Mouse (Mus musculus) liver, embryonic 14.5 days (tissue): ENCODE data around the gene Myrip. TPM values are rescaled to one million over a fixed set of nuclear protein-coding genes. Genes with fewer than 3 reads are reported as not detected.

Source experiments
- ATAC-seq: fragments of 200-750 bp; cut with Nextera tagmentation; 2 replicates; pipeline ENCODE4 v1.8.0; 2017; ENCODE audit warnings: moderate number of reproducible peaks, mild to moderate bottlenecking, moderate library complexity; ENCODE audit not compliant: insufficient read depth
- DNase-seq, 3 experiments: peaks; one replicate each; pipeline ENCODE4 v3.0.0-alpha.2; 2012 to 2013; ENCODE audit warnings: low read depth in 3 of 3, low spot score in 3 of 3
- H3K27ac ChIP-seq: fragments of 300-500 bp; sonication (generic); 2 replicates; pipeline ENCODE4 v1.5.1; 2014; ENCODE audit warnings: moderate library complexity, mild to moderate bottlenecking, control low read depth, inconsistent platforms
- H3K27me3 ChIP-seq: fragments of 300-500 bp; sonication (generic); 2 replicates; pipeline ENCODE4 v1.6.1; 2014; ENCODE audit warnings: mild to moderate bottlenecking, low read length, moderate library complexity; ENCODE audit not compliant: control insufficient read depth, insufficient read depth
- H3K36me3 ChIP-seq: fragments of 300-500 bp; sonication (generic); replicated peaks from 2 replicates; pipeline ENCODE4 v1.6.1; 2014; ENCODE audit warnings: low read depth; ENCODE audit not compliant: control insufficient read depth, insufficient read depth
- H3K4me1 ChIP-seq, 2 experiments: fragments of 200-500 bp in 1 of 2; fragments of 300-500 bp in 1 of 2; sonication (generic) in 1 of 2; replicated peaks; 2 replicates each; pipeline ENCODE4 v1.6.1; 2012 to 2014; ENCODE audit warnings: antibody characterized with exemption in 1 of 2, inconsistent platforms in 1 of 2, low read length in 1 of 2; ENCODE audit not compliant: control insufficient read depth in 2 of 2, insufficient read depth in 2 of 2
- H3K4me2 ChIP-seq: fragments of 300-500 bp; sonication (generic); 2 replicates; pipeline ENCODE4 v1.6.1; 2014; ENCODE audit warnings: low read depth, mild to moderate bottlenecking, control low read depth, moderate library complexity
- H3K4me3 ChIP-seq, 2 experiments: fragments of 200-500 bp in 1 of 2; fragments of 300-500 bp in 1 of 2; sonication (generic) in 1 of 2; 2 replicates each; pipeline ENCODE4 v1.5.1; 2012 to 2014; ENCODE audit warnings: low read depth in 2 of 2, low read length in 2 of 2, mild to moderate bottlenecking in 2 of 2, control low read depth in 1 of 2, inconsistent platforms in 1 of 2, moderate library complexity in 1 of 2; ENCODE audit not compliant: insufficient read depth in 1 of 2
- H3K9ac ChIP-seq: fragments of 300-500 bp; sonication (generic); replicated peaks from 2 replicates; pipeline ENCODE4 v1.6.1; 2014; ENCODE audit warnings: mild to moderate bottlenecking, control low read depth, moderate library complexity
- H3K9me3 ChIP-seq: fragments of 300-500 bp; sonication (generic); 2 replicates; pipeline ENCODE4 v1.6.1; 2016; ENCODE audit warnings: low read length, mixed read lengths; ENCODE audit not compliant: control insufficient read depth
- CTCF ChIP-seq: IDR thresholded peaks from 2 replicates; pipeline ENCODE4 v1.5.1; 2016; ENCODE audit warnings: antibody characterized with exemption, low read depth, control low read depth
- EP300 ChIP-seq: IDR thresholded peaks from 2 replicates; pipeline ENCODE4 v1.6.1; 2016; ENCODE audit warnings: antibody characterized with exemption, low read depth
- WGBS: fragments of 180-500 bp; shearing (Covaris S2); extraction: QIAGEN DNeasy Blood & Tissue Kit; methylation state at CpG from one replicate; pipeline ENCODE4 v1.1.7; 2014; ENCODE audit not compliant: insufficient replicate concordance; 5-methylcytosine and 5-hydroxymethylcytosine counted together
- polyA plus RNA-seq, 2 experiments: library from polyadenylated mRNA; depleted of rRNA in 1 of 2; stranded (reverse) in 1 of 2; unstranded in 1 of 2; fragments of >200 nt; fragmentation: Nextera tagmentation in 1 of 2; extraction: Ambion mirVana in 1 of 2; gene quantifications; 2 replicates each; pipeline versions ENCODE4 v1.2.1 to v1.2.3; 2012 to 2014

Myrip gene
- polyA plus RNA-seq, 2 experiments = 0.02 to 0.18 TPM

DNA sequence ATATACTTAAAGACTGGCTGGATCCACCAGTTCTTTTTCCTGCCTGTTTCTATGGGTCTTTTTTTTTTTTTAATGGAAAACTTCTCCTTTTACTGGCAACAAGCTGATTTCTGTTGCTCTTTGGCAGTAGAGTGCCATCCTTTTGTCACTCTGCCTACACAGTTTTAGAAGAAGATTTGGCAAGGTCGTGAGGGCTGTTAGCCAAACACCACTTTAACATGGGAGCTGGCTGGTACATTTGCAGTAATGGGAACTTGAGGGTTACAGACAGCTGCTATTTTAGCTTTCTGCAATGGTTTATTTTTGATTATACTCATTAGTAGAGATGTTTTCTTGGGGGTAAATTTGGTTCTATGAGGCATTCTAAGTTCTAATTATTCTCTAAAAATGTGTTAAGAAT lies 137.5 kb downstream of the Myrip start:
- no peak overlapping the region for H3K4me2 ChIP-seq
- no peak for DNase-seq
- H3K27ac ChIP-seq = no peak overlapping the region
- H3K4me1 ChIP-seq = no peaks in the 10 kb centered on the region
- no peak overlapping the region for H3K4me3 ChIP-seq
- TF ChIP-seq EP300 (no peak), CTCF (no peak)
- H3K36me3 ChIP-seq = no peaks in the 10 kb centered on the region
- no peaks in the 10 kb centered on the region for H3K27me3 ChIP-seq
- H3K9me3 ChIP-seq = no peaks in the 10 kb centered on the region
- WGBS = 39% methylated on average over 1 of the region's 1 CpGs
- ATAC-seq = no peak
- no peak overlapping the region for H3K9ac ChIP-seq

DNA sequence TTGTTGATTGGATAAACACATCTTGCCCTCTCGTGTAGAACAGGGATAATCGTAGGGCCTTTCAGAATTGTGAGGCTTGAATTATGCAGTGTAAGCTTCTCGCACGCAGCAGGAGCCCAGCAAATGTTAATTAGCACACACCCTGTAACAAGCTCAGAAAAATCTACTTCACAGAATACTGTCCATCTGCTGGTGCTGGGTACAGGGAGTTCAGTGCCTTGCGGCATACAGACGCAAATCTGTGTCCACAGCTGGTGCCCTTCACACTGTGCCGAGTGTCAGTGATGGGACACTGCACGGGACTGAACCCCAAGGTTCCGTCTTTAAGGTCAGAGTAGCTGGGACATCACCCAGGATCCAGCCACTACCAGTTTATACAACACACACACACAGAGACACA lies 143.3 kb downstream of the Myrip start:
- H3K9me3 ChIP-seq = no peaks in the 10 kb centered on the region
- TF ChIP-seq EP300 (no peak), CTCF (no peak)
- H3K27ac ChIP-seq = no peak overlapping the region
- no peak overlapping the region for H3K4me2 ChIP-seq
- 80% methylated on average over 9 of the region's 9 CpGs for WGBS
- H3K9ac ChIP-seq = no peak overlapping the region
- H3K4me3 ChIP-seq = no peak overlapping the region
- H3K4me1 ChIP-seq = no peaks in the 10 kb centered on the region
- DNase-seq (no peak), ATAC-seq (no peak)
- no peaks in the 10 kb centered on the region for H3K36me3 ChIP-seq
- no peaks in the 10 kb centered on the region for H3K27me3 ChIP-seq

DNA sequence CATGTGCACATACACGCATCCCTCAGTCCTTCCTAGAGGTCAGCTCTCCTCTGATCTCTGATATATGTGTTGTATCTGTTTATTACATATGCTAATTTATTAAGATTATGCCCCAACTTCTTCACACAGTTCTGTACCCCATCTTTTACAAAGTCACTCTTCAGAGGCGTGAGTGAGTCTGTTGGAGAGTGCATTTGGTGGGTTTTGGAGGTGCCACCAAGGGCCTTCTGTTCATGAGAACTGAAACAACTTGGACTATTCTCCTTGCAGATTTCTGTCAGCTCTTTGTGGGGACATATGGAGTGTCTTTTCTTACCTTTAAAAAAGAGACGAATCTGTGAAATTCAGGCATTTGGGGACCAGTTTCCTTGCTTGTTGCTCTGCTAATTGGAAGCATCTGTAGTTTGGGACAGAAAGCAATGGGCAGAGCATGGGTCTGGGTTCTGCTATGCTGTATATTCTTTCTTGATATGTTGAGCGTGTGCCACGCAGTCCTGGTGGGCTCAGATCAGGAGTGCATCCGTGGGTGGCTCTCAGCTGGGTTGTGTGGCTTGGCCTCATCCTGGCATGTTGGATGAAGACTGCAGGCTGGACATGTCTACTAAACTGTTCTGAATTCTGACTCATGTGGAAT lies 148.5 kb downstream of the Myrip start:
- 61% methylated on average over 6 of the region's 6 CpGs for WGBS
- TF ChIP-seq CTCF (no peak), EP300 (no peak)
- H3K27ac ChIP-seq = no peak overlapping the region

DNA sequence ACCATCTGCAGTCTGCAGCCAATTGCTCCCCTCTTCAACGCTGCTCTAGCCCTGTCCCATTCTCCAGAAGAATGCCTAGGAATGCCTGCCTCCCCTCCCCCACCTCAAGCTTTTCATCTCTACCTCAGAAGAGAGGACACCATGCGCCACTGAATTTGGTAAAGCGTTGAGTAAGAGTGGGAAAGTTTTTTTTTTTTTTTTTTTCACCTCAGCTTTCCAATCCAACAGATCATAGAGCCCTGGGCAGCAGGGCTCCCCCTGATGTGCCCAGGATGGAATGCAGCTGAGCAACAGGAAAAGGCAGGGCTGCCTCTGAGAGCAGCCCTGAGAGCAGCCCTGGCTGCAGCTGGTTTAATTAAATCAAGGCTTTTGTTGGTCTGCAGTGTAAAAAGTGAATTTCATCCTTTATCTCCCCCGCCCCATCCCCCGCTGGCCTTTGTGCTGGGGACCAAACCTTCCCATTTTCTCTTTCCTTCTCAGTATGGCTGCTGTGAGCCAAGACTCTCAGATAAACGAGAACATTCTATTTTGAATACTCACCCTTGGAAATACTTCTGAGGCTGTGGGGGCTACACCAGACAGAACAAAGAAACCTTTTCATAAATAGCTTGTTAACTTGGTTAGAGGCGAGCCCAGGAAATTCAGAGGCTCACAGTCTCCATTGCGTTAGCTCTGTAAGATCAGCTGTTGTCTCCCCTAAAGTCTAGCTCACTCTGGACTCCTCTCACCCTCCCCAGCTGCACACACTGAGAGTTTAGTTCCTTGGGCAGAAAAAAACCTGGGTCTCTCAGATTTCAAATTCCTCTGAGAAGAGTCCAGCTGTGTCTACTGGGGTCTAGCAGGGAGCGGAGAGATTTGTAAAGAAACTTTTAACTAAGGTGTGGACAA lies 154.7 kb downstream of the Myrip start:
- Histone ChIP-seq H3K4me1 (no peaks in the 10 kb centered on the region), H3K9ac (no peak overlapping the region), H3K9me3 (no peaks in the 10 kb centered on the region), H3K4me2 (no peak overlapping the region), H3K4me3 (no peak overlapping the region), H3K27me3 (no peaks in the 10 kb centered on the region), H3K27ac (no peak overlapping the region), H3K36me3 (no peaks in the 10 kb centered on the region)
- no peak for ATAC-seq
- TF ChIP-seq CTCF (no peak), EP300 (no peak)
- WGBS = 50% methylated on average over 9 of the region's 9 CpGs
- no peak for DNase-seq

More for the DNA sequence above, 148.5 kb downstream of the Myrip start:
- Histone ChIP-seq H3K9me3 (no peaks in the 10 kb centered on the region), H3K4me2 (no peak overlapping the region), H3K4me3 (no peak overlapping the region), H3K27me3 (no peaks in the 10 kb centered on the region), H3K4me1 (no peaks in the 10 kb centered on the region), H3K9ac (no peak overlapping the region), H3K36me3 (no peaks in the 10 kb centered on the region)
- ATAC-seq = no peak
- no peak for DNase-seq

DNA sequence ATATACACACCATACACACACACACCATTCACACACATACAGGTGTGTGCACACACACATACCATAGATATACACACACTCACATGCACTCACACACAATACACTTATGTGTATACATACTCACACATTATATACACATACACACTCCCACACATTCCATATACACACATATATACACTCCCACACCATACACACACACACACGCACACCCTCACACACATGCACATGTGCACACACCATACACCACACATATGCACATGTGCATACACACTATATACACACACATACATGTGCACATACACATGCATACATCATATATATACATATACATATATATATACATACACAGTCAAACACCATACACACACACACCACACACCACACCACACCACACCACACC lies 169.1 kb downstream of the Myrip start:
- H3K4me3 ChIP-seq = no peak overlapping the region
- DNase-seq (no peak), ATAC-seq (no peak)
- no peak overlapping the region for H3K27ac ChIP-seq
- no peaks in the 10 kb centered on the region for H3K9me3 ChIP-seq
- WGBS = 73% methylated on average over 1 of the region's 1 CpGs
- H3K27me3 ChIP-seq = no peaks in the 10 kb centered on the region
- H3K9ac ChIP-seq = no peak overlapping the region
- H3K4me1 ChIP-seq = no peaks in the 10 kb centered on the region
- no peak overlapping the region for H3K4me2 ChIP-seq
- H3K36me3 ChIP-seq = no peaks in the 10 kb centered on the region
- TF ChIP-seq CTCF (no peak), EP300 (no peak)
